Mouse (Mus musculus) hematopoietic stem cell, adult 5-6 weeks (primary cell): ENCODE measurements around the gene Mrpl37. TPM values are rescaled to one million over a fixed set of nuclear protein-coding genes. Genes with fewer than 3 reads are reported as not detected.

Experiments
- ATAC-seq, 2 experiments: fragments of 125-278 bp in 1 of 2; replicated peaks in 1 of 2; 2 replicates each; pipeline ENCODE4 v1.8.0; 2016 to 2017; ENCODE audit warnings: inconsistent platforms in 2 of 2, mild to moderate bottlenecking in 2 of 2, moderate number of reproducible peaks in 2 of 2, low read depth in 1 of 2, moderate TSS enrichment in 1 of 2; ENCODE audit not compliant: low FRiP score in 2 of 2, poor library complexity in 2 of 2, severe bottlenecking in 2 of 2, insufficient read depth in 1 of 2, low TSS enrichment in 1 of 2
- total RNA-seq: library from RNA; stranded (forward); fragments of 172-1452, 232-1000 nt; gene quantifications from 2 replicates; pipeline ENCODE4 v1.2.3, GENCODE M21; 2017

Gene Mrpl37
- total RNA-seq, 1 experiment from 2014 or later = 39.7 TPM

GRCm38 (mm10) chr4:107038303-107038702 lies 28.4 kb downstream of the Mrpl37 start:
- no peak for ATAC-seq

GRCm38 (mm10) chr4:107036985-107037384 lies 29.7 kb downstream of the Mrpl37 start:
- ATAC-seq = no peak

- ATAC-seq = no peak
Observed at GRCm38 (mm10) chr4:107035689-107036088, 31.0 kb downstream of the Mrpl37 start.

GRCm38 (mm10) chr4:107026451-107026850 lies 40.2 kb downstream of the Mrpl37 start:
- no peak for ATAC-seq

- no peak for ATAC-seq
Observed at GRCm38 (mm10) chr4:107025369-107025768, 41.3 kb downstream of the Mrpl37 start.

GRCm38 (mm10) chr4:107024899-107025298 lies 41.8 kb downstream of the Mrpl37 start:
- no peak for ATAC-seq

GRCm38 (mm10) chr4:107021464-107021863 lies 45.2 kb downstream of the Mrpl37 start:
- ATAC-seq = no peak

- no peak for ATAC-seq
Observed at GRCm38 (mm10) chr4:107020287-107021000, 46.2 kb downstream of the Mrpl37 start.

GRCm38 (mm10) chr4:107019027-107019426 lies 47.6 kb downstream of the Mrpl37 start:
- ATAC-seq = no peak

GRCm38 (mm10) chr4:107018521-107018920 lies 48.1 kb downstream of the Mrpl37 start:
- no peak for ATAC-seq

- no peak for ATAC-seq
Observed at GRCm38 (mm10) chr4:107017257-107017656, 49.4 kb downstream of the Mrpl37 start.

GRCm38 (mm10) chr4:107015971-107016511 lies 50.6 kb downstream of the Mrpl37 start:
- ATAC-seq = peak in 1 of 2 experiments; percentile 40; a peak in 2 of 4 replicates

GRCm38 (mm10) chr4:107013817-107014260 lies 52.8 kb downstream of the Mrpl37 start:
- ATAC-seq = no peak

- ATAC-seq = no peak
Observed at GRCm38 (mm10) chr4:107013119-107013816, 53.4 kb downstream of the Mrpl37 start.

- ATAC-seq = no peak
Observed at GRCm38 (mm10) chr4:107012574-107012973, 54.1 kb downstream of the Mrpl37 start.

GRCm38 (mm10) chr4:107012005-107012478 lies 54.6 kb downstream of the Mrpl37 start:
- peak; percentile 68 to 70 for ATAC-seq

GRCm38 (mm10) chr4:107011325-107012004 lies 55.2 kb downstream of the Mrpl37 start:
- ATAC-seq = no peak

GRCm38 (mm10) chr4:107009548-107009947 lies 57.1 kb downstream of the Mrpl37 start:
- ATAC-seq = no peak
